Mouse (Mus musculus) layer of hippocampus, postnatal 14 days (tissue): ENCODE measurements around the gene Slco4c1. TPM values are rescaled to one million over a fixed set of nuclear protein-coding genes. Genes with fewer than 3 reads are reported as not detected.

ENCODE experiments used
- DNase-seq, 2 experiments: peaks; one replicate each; pipeline ENCODE4 v3.0.0; 2021 to 2022; ENCODE audit warnings: low spot score in 2 of 2, mixed read lengths in 1 of 2
- long read RNA-seq, 2 experiments: library from polyadenylated mRNA; stranded (forward); transcript quantifications; one replicate each; pipeline ENCODE4 v2.0.0; 2021
- total RNA-seq, 2 experiments: library from RNA; stranded (reverse); gene quantifications; 2 replicates each; pipeline ENCODE4 v1.2.3; 2021

The Slco4c1 gene
- 1 to 10 TPM; 1.7 to 1.8 TPM for total RNA-seq
- long read RNA-seq, experiment 1: 0 reads
- long read RNA-seq, experiment 2, full-length matches to known transcripts: 1 of 1 reads
- long read RNA-seq, experiment 2, partial matches to known transcripts: 0 of 1 reads
- long read RNA-seq, experiment 2, other reads (novel, unspliced or antisense): 0 of 1 reads

GRCm38 (mm10) chr1:96871528-96872360 lies at the start of gene Slco4c1:
Gene Slco4c1 (minus strand): TSS chr1:96872171.
- peak in 1 of 2 experiments; percentile 21 for DNase-seq

DNA sequence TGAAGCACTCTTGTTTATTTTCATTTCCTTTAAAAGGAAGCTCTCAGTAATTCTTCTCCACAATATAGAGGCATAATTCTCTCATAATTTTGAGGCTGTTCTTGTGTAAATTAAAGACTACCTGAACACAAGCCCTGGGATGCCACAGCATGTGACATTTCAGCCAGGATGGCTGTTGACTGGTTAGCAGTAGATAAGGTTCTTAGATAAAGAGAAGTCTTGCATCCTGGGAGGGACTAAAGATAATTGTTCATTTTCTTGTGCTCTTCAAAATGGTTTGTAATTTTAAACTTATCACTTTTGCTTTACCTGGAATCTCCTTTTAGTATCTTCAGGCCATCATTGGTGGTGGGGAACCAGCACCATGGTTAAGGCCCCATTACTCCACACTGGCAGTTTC lies 45.4 kb upstream of the Slco4c1 start:
- DNase-seq: no peak

GRCm38 (mm10) chr1:96883788-96884187 lies 11.8 kb upstream of the Slco4c1 start:
- no peak for DNase-seq

GRCm38 (mm10) chr1:96878572-96878971 lies 6.6 kb upstream of the Slco4c1 start:
- DNase-seq: no peak

DNA sequence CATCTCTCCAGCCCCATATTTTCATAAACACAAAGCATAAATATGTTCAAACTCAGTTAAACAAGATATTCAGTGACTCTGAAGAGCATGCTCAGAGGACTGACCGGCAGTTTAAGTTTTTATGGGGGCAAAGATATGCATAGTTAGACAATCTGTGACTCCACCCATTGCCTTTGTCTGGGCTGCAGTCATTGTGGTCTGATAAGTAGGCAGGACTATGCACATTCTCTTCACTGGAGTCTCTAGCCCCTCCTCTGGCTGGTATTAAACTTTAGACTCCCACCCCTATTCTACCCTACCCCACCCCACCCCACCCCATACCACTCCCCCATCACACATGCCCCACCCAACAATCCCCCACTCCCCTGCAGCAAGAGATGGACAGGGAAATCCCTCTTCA lies 4.1 kb upstream of the Slco4c1 start:
- DNase-seq: no peak

DNA sequence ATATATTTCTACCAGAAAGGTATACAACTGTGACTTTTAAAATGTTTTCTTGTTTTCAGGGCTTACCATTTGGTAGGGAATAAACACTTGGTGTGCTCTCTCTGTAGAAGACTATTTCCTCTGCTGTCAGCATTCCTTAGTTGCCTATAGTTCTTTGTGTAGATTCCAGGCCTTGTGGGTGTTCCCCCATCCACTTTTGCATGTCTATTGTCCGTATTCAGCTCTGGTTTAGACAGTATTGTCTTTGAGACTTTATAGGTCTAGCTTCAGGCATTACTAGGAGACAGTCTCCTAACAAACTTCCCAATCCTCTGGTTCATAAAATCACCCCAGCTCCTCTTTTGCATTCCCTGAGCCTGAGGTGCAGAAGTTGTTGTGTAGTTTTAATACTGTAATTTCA lies 2.7 kb upstream of the Slco4c1 start:
- DNase-seq: no peak

DNA sequence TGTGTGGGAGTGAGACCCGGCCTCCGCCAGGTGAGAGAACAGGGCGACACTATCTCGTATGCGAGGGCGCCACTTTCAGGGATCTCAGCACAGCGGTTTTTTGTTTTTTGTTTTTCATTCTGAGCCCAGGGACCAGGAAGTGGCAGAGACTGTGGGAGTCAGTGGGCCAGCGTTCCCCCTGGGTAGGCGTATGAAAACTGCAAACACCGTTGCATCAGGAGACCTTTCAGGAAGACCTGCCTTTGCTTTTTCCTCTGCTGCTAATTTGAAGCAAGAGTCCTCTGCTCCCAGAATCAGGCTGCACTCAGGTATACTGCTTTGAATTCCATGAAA lies 356 bp upstream of the Slco4c1 start:
- no peak for DNase-seq

GRCm38 (mm10) chr1:96870764-96871307 lies 1.1 kb downstream of the Slco4c1 start:
- no peak for DNase-seq

DNA sequence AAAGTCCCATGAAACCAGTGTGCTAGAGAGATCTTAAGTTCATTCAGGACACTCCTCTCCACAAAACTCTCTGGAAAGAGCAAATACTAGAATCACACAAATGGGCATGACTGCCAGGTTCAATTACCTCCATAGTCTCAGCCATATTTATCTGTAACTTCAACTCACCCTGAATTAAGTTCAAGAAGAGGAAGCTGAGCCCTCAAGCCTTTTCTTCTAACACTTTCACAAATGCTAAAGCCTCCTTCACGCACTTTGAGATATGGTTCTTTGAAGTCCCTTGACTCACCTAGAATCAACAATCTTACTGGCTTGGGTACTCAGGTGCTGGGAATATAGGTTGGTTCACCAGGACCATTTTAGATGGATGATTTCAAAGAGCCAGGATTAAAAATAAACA lies 3.2 kb downstream of the Slco4c1 start:
- no peak for DNase-seq

DNA sequence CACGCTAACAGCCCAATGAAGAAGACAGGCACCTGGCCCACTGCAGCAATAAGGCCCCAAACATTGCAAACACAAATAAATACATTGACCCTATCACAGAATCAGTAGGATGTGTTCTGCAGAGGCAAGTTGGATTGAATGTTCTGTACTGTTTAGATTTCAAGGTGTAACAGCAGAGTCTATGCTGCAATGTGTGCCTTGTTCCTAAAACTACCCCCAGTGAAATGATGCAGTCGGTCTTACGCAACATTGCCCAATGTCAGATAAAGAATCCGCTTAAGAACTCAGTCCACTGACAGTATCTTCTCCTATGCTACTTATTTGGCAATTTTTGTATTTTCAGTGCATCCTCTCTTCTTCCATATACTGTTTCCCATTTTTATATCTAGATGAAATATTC lies 6.0 kb downstream of the Slco4c1 start:
- no peak for DNase-seq

GRCm38 (mm10) chr1:96864120-96864519 lies 7.9 kb downstream of the Slco4c1 start:
- no peak for DNase-seq

DNA sequence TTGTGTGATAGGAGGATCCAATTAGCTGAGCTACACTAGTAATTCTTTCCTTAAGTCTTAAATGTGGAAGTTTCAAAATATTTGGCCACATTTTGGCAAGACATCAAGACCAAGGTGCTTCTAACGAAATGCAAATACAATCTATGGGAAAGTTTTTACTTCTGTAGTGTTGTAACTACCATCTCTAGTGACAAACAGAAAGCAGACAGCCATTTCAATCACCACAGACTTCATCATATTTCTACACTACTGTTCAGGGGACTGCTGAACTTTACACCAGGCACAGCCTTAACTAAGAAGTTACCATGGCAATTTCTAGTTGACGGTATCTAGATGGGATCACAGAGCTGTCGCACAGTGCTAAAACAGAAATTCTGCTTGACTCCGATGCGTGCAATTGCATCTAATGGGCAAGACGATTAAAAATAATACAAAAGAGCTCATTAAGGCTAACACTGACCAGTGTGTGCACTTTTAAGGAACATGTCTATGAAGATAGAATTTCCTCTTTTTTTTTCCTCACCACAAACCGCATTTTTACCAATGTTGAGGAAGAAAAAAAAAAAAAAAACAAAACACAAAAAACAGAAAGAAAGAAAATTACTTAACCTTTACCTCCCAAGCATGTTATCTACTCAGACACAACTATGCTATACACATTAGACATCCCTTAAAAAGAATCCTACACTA lies 11.8 kb downstream of the Slco4c1 start:
- no peak for DNase-seq

DNA sequence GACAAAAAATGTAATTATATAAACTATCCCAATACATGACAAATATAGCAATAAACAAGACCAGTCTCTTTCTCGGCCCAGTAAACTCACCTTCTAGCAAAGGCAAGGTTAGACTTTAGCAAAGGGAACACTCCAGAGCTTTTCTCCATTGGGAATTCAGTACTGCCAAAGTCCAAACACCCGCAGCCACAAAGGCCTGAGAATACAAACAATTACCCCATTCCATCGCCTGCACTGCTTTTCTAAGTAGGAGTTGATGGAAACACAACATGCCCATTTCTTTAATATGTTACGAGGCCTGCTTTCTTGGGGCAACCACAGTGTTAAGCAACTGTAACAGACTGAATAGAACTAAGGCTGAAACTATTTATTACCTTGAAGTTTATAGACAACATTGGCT lies 18.4 kb downstream of the Slco4c1 start:
- no peak for DNase-seq

DNA sequence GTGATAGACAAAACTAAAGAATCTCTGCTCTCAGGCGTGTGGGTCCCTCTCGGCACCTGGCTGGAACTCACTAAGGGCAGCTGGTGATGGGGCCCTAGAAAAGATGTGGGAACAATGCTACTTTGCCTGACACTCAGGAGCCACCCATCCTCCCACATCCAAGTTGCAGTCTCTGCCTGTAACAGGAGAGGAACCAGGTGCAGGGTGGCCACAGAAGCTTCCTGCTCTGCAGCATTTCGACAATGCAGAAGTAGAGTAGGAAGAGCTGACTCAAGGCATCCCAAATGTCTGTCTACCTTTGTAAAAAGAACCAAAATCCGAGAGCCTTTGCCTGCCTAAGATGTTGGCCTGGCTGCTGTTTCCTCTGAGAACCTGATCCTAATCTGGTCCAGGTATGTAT lies 22.9 kb downstream of the Slco4c1 start:
- DNase-seq: no peak

GRCm38 (mm10) chr1:96848606-96849005 lies 23.4 kb downstream of the Slco4c1 start:
- no peak for DNase-seq

DNA sequence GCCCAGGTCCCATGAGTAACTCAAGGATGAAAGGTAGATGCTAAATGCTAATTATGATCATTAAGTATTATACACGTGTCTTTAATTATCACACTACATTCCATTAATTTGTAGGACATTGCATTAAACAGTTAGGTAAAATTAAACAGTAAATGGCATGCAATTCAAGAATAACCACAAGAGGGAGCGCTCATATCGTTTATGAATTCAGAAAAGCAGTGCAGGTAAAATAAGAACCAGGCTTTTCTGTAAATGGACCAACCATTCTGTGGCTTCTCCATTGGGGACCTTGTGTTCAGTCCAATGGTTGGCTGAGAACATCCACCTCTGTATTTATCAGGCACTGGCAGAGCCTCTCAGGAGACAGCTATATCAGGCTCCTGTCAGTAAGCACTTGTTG lies 25.2 kb downstream of the Slco4c1 start:
- peak; percentile 6 to 59 for DNase-seq

- DNase-seq: no peak
Measured at GRCm38 (mm10) chr1:96805287-96805727, 66.7 kb downstream of the Slco4c1 start.

DNA sequence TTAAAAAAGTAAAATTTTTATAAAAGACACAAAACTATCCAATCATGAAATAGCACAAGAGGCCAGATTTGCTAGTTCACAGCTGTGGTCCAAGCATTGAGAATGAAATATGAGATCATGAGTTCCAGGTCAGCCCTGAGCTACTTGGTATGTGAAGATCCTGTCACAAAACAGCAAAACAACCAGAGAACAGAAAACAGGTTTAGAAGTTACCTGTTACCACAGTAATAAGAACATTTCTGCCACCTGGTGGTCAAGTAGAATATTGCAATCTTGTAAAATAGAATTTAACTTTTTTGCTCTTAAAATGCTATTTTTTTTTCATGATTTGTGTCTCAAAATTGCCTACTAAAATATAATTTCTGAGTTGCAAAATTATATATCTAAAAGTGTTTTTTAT lies 70.4 kb downstream of the Slco4c1 start:
- DNase-seq: peak in 1 of 2 experiments; percentile 22

GRCm38 (mm10) chr1:96794690-96795089 lies 77.3 kb downstream of the Slco4c1 start:
- no peak for DNase-seq

GRCm38 (mm10) chr1:96794290-96794689 lies 77.7 kb downstream of the Slco4c1 start:
- DNase-seq: no peak

GRCm38 (mm10) chr1:96789268-96789667 lies 82.7 kb downstream of the Slco4c1 start:
- DNase-seq: no peak

- DNase-seq: no peak
Measured at GRCm38 (mm10) chr1:96774174-96774573, 97.8 kb downstream of the Slco4c1 start.
